Mouse (Mus musculus) cerebellum, adult 9-10 months (tissue): Measurements from ENCODE around the gene Angel1.
A peak's percentile ranks its signal among the peaks of the same experiment; 100 is the strongest.

Experiments used
- DNase-seq: peaks from one replicate; pipeline ENCODE4 v3.0.0; 2022

Gene Angel1

GRCm38 (mm10) chr12:86701491-86701890 lies 24.8 kb downstream of the Angel1 start:
- peak; percentile 75 for DNase-seq

GRCm38 (mm10) chr12:86700927-86701310 lies 25.3 kb downstream of the Angel1 start:
- DNase-seq = no peak

DNA sequence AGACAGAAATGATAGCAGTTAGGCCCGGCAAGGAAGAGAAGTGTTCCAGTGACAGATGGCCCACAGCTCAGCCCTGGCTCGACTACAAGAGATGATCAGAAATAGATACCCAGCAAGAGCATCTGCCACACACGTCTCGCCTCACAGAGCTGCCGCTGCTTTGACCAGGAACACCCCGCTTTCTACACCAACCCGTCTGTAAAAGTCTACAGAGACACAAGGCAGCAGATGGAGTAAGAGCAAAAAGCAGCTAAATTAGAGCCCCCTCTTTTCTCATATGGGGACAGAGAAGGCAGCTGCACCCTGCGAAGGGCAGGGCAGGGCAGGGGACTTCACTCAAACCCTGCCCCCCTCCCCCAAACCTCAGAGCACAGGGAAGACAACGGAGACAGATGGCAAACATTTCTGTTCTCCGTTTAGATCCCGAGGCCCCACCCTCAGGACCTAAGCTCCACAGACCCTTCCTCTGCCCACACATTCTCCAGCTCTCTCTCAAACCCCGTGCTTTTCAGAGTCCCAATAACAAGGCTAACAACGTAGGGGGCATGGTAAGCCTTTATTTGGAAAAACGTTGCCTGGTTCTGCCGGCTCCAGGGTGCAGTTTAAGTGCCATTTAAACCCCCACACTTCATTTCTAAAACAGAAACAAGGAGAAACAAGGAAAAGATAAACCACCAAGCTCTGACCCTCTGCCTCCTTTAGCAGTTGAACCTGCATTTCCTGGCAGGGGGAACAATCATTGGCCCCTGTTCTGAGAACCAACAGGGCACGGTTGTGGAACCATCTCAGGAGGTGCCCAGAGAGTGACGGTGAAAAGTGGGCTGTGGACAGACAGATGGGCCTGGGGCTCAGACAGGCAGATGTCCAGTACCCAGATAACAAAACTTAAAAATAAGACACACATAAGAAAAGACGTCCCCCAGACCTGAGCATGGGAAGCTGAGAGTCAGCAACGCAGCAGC lies 26.0 kb downstream of the Angel1 start:
- DNase-seq = peak; percentile 98

GRCm38 (mm10) chr12:86698537-86698936 lies 27.7 kb downstream of the Angel1 start:
- DNase-seq = no peak

DNA sequence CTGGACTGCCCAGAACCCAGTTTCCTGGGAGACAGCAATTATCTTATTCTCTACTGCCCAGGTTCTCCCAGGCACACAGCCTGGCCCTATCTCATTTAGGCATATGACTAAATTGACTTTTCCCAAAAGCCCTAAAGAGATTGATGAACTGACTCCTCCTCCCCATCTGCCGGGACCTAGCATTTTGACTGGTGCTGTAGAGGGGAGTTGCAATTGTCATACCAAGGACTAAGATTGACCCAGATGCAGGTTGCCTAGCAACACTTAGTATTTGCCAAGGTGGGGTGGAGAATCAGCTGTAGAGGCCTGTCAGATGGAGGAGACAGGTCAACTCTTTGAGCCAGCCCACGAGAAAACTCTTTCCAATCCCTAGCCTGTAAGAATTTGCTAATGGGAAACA lies 28.3 kb downstream of the Angel1 start:
- DNase-seq = no peak

DNA sequence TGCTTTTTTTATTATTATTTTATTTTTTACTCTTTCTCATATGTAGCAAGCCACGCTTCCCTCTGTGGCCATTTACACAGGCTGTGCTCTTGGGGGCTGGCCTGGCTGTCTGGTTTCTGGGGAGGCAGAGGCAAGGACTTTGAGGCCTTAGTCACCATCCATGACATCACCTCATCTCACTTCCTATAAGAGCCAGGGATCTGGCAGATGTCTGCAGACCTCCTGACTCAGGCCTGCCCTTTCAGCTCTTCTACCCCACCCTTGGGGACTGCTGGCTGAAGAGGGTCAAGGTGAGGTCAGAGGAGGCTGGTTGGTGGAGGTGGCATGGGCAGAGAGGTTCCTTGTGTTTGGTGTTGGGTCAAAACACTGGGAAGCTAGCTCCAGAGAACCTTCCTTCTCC lies 31.8 kb downstream of the Angel1 start:
- DNase-seq = no peak

DNA sequence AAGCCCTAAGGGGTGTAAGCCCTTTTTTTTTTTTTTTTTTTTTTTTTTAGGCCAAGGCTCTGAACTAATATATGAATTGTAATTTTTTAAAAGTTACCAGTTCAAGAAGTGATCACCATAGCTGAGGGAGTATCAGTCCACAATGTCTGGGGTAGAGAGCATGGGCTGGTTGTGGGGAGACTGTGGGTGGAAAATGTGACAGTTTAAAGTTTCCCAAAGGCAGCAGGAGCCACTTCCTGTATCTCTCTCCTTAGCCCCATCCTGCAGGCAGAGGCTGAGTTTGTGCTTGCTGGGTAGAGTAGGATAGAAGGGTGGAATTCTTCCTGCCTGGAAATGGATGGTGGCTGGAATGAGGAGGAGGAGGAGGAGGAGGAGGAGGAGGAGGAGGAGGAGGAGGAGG lies 32.9 kb downstream of the Angel1 start:
- DNase-seq = no peak

DNA sequence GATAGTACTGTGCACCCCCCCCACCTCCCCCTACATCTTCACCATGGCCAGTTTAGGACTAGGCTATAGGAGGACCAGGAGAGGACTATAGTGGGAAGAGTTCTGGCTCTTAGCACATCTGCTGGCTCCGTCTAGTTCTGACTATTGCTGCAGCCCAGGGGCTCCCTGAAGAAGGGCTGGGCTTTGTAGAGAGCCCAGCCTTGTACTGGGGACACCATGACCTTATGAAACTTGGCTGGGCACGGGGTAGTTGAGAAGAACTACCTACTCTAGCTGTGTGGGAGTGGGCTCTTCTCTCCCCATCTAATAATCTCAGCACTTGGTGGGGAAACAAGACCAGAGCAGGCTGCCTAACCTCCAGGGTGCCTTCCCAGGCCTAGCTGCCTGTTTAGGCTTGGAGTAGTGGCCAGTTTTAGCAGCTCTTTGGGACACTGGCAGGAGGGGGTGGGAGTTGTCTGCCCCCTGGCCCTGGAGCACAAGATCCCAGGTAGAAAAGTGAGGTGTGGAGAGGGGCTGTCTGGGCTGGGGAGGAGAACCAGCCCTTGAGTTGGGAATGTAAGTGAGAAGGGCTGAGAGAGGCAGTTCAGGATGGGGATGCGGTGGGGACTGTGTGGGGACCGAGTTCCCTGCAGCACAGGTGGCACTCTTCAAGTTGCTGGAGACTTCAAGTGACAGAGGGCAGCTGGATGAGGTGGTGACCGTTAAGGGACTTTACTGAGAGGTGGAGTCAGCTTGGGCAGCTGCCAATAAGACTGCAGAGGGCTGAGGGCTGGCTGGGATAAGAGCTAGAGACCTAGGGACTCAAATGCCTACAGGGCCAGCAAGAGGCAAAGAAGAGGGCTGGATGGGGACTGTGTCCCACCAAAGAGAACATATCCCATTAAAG lies 33.5 kb downstream of the Angel1 start:
- DNase-seq = no peak

DNA sequence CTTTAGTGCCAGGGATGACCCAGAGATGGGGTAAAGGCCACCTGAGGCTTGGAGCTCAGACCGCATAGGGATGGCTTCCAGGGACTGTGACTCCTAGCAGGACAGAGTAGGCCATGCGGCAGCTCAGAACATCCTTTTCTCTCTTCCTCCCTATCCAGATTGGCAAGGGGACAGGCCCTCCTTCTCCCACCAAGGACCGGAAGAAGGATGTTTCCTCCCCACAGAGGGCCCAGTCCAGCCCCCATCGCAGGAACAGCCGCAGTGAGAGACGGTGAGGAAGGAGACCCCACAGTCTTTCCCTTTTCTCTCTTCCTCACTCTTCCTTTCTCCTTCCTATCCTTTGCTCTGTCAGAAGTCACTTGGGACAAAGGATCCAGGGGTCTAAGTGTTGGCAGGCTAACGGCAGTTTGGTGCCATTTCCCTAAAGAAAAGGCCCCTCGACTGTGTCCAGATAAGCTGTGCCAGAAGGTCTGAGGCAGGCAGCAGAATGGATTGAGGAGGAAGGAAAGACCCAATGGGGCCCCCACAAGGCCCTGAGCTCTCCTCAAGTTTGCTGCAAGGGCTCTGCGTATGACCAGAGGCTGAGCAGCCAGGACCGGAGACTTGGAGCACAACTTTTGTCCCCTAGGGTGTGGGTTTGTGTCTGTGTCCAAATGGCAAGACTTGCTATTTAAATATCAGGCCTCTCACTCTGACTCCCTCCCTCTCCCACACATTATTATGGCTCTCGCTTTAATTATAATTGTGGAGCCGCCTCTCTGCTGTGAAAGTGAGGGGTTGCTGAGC lies 35.4 kb downstream of the Angel1 start:
- DNase-seq = no peak

DNA sequence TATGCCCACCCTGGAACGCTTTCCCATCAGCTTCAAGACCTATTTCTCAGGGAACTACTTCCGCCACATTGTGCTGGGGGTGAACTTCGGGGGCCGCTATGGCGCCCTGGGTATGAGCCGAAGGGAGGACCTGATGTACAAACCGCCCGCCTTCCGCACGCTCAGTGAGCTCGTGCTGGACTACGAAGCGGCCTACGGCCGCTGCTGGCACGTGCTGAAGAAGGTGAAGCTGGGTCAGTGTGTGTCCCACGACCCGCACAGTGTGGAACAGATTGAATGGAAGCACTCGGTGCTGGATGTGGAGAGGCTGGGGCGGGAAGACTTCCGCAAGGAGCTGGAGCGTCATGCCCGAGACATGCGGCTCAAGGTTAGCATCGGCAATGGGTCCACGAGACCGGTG lies 37.3 kb downstream of the Angel1 start:
- no peak for DNase-seq

DNA sequence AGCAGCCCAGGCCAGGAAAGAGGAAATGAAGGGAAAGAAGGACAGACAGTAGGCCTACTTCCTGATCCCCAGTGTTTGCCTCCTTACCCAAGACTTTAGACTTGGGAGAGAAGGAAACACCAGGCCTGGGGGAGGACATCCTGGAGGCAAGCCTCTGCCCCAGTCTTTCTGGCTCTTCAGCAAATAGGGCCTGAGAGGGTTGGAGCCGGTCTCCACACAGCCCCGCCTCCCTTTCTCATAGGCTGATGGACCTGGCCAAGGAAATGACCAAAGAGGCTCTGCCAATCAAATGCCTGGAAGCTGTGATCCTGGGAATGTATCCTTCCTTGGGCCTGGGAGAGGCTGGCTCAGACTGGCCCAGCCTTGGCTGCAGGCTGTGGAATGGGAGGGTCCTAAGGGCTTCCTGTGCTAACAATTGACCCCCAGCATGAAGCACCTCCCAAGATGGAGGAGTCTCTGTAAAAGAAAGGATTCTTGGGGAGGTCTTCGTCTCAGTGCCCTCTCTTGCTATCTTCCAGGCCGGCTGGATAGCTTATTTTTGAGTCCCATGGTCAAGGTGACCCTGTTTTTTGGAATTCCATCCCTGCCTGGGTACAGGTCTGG lies 38.2 kb downstream of the Angel1 start:
- DNase-seq = peak; percentile 50

DNA sequence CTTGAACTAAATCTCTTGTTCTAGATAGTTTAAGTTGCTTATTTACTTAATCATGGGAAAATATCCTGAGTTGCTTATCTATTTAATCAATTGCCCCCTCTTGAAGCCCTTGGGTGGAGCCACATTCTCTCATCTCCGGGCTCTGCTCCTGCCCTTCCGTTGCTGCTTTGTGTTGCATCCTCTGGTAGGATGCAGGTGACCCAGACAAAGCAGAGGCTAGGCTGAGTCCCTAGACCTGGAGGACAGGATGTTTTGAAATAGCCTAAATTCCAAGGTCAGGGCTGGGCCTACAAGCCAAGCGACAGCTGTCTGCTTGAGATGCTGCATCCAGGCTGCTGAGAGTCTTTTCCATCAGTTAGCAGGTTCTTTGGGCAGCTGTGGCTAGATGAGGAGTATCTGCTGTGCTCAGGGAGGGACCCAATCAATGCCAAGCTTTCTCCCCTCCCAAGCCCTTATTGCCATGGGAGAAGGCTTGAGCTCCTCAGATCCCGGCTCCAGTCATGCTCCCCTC lies 38.8 kb downstream of the Angel1 start:
- DNase-seq = no peak

DNA sequence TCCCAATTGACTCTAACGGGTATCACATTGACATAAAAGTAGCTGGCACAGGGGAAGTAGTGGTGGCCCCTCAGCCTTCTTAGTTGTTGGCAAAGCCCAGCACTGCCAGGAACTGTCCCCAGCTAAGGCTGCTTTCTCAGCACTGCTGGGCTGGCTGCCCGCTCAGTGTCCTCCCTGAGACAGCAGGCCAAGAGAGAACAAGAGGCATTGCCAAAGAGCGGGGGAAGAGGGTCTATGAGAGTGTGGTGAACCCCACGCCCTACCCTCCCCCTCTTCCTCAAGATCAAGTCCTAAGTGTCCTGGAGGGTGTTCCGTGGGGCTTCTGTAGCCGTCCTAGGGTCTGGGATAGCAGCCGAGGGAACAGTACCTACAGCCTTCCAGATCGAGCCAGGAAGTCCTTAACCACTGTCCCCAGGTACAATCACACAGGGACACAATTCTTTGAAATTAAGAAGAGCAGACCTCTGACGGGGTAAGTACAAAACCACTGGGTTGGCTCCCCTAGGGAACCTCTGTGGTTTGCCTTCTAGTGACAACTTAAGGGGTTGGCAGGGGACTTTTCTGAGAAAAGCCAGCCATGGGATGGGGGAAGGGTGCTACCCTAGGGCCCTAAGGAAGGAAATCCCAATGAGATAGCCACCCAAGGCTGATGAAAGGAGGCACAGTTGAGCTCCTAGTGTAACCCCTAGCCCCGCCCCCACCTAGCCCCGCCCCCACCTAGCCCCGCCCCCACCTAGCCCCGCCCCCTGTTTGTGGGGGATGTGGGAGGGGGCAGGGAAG lies 39.5 kb downstream of the Angel1 start:
- peak; percentile 77 for DNase-seq

DNA sequence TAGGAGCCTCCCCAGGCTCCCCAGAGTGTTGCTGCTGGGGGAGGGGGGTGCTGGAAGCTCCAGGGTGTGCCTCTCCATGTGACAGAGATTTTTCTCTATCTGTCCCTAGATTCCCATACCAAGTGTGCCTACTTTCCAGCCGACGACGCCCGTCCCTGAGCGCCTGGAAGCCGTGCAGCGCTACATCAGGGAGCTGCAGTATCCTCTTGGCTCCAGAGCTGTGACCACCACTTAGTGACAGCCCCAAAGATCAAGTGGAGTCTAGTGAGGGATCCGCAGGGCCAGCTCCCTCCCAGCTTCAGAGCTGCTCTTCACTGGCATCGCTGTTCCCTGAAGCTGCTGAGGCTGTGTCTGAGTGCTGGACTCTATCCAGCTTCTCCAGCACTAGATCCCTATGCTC lies 41.0 kb downstream of the Angel1 start:
- peak; percentile 54 for DNase-seq

GRCm38 (mm10) chr12:86683698-86684097 lies 42.6 kb downstream of the Angel1 start:
- no peak for DNase-seq

- DNase-seq = peak; percentile 55
These were observed 44.1 kb downstream of the Angel1 start for GRCm38 (mm10) chr12:86682178-86682577.

- DNase-seq = peak; percentile 47
These were observed 44.6 kb downstream of the Angel1 start for GRCm38 (mm10) chr12:86681626-86682025.

GRCm38 (mm10) chr12:86680591-86681193 lies 45.6 kb downstream of the Angel1 start:
- peak; percentile 63 for DNase-seq

DNA sequence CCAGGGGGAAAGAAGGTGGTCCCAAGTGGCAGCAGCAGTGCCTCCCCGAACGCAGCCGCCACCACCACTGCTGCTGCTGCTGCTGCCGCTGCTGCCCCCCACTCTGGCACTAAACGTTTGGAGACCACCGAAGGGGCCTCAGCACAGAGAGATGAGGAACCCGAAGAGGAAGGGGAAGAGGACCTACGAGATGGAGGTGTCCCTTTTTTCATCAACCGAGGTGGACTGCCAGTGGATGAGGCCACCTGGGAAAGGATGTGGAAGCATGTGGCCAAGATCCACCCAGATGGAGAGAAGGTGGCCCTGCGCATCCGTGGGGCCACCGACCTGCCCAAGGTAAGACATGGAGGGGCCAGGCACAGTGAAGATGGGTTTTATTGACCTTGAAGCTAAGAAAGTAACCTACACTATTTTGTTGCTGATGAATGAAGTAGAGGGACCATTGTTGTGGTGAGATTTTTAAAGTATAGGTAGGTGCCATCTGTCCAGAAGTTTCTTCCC lies 46.2 kb downstream of the Angel1 start:
- peak; percentile 61 for DNase-seq

GRCm38 (mm10) chr12:86679546-86679930 lies 46.7 kb downstream of the Angel1 start:
- DNase-seq = peak; percentile 78
